Mouse (Mus musculus): ENCODE results near the gene Traf7. TPM values are rescaled to one million over a fixed set of nuclear protein-coding genes. Genes with fewer than 3 reads are reported as not detected.
A peak's percentile ranks its signal among the peaks of the same experiment; 100 is the strongest.

Gene Traf7
- polyA plus RNA-seq, 1 experiment from 2014 or later, result 59.4 TPM

- no peak for DNase-seq (ENCODE audit: low spot score)
- Histone ChIP-seq H3K9ac (ENCODE audit: low read depth, low read length) (peak overlapping the region; percentile 20; the same call in 1 of the 2 replicates), H3K27me3 (ENCODE audit: insufficient read depth, low read length) (no peaks in the 10 kb centered on the region), H3K9me3 (replicated peaks; ENCODE audit: low read length) (no peaks in the 10 kb centered on the region), H3K4me2 (ENCODE audit: low read length) (no peak overlapping the region), H3K4me3 (replicated peaks; ENCODE audit: low read depth, low read length) (no peak overlapping the region), H3K27ac (no peak overlapping the region), H3K36me3 (ENCODE audit: insufficient read depth, low read length) (no peaks in the 10 kb centered on the region; the same call in 1 of the 2 replicates), H3K4me1 (replicated peaks; ENCODE audit: insufficient read depth, low read length) (peaks cover 21% of the 10 kb centered on the region)
- no peak for ATAC-seq (replicated peaks; ENCODE audit: low FRiP score, low read depth)
- 69% methylated on average over 3 of the region's 3 CpGs for WGBS
- TF ChIP-seq CTCF (IDR thresholded peaks at IDR 0.05; ENCODE audit: low read depth), result no peak
Observed at GRCm38 (mm10) chr17:24531064-24531463, 3.3 kb upstream of the Traf7 start.

- peak; percentile 55 for TF ChIP-seq CTCF (IDR thresholded peaks at IDR 0.05; ENCODE audit: low read depth)
- no peak for DNase-seq (ENCODE audit: low spot score)
- Histone ChIP-seq H3K27me3 (ENCODE audit: insufficient read depth, low read length) (no peaks in the 10 kb centered on the region), H3K36me3 (ENCODE audit: insufficient read depth, low read length) (no peaks in the 10 kb centered on the region; the same call in 1 of the 2 replicates), H3K4me2 (ENCODE audit: low read length) (peak overlapping the region; percentile 72), H3K4me3 (replicated peaks; ENCODE audit: low read depth, low read length) (no peak overlapping the region), H3K9ac (ENCODE audit: low read depth, low read length) (0 out of 2 replicates have a peak overlapping the region, but pooled peaks have one; percentile 72), H3K27ac (no peak overlapping the region), H3K4me1 (replicated peaks; ENCODE audit: insufficient read depth, low read length) (peaks cover 21% of the 10 kb centered on the region), H3K9me3 (replicated peaks; ENCODE audit: low read length) (no peaks in the 10 kb centered on the region)
- ATAC-seq (replicated peaks; ENCODE audit: low FRiP score, low read depth), result no peak
- WGBS, result 35% methylated on average over 8 of the region's 8 CpGs
Observed at GRCm38 (mm10) chr17:24530361-24531050, 2.8 kb upstream of the Traf7 start.

- Histone ChIP-seq H3K36me3 (ENCODE audit: insufficient read depth, low read length) (no peaks in the 10 kb centered on the region; the same call in 1 of the 2 replicates), H3K4me3 (replicated peaks; ENCODE audit: low read depth, low read length) (0 out of 2 replicates have a peak overlapping the region, but pooled peaks have one; percentile 7), H3K27me3 (ENCODE audit: insufficient read depth, low read length) (no peaks in the 10 kb centered on the region), H3K4me1 (replicated peaks; ENCODE audit: insufficient read depth, low read length) (peaks cover 21% of the 10 kb centered on the region), H3K9ac (ENCODE audit: low read depth, low read length) (peak overlapping the region; percentile 72), H3K9me3 (replicated peaks; ENCODE audit: low read length) (no peaks in the 10 kb centered on the region), H3K27ac (no peak overlapping the region), H3K4me2 (ENCODE audit: low read length) (peak overlapping the region; percentile 72)
- no peak for DNase-seq (ENCODE audit: low spot score)
- no peak for ATAC-seq (replicated peaks; ENCODE audit: low FRiP score, low read depth)
- 27% methylated on average over 5 of the region's 5 CpGs for WGBS
- no peak for TF ChIP-seq CTCF (IDR thresholded peaks at IDR 0.05; ENCODE audit: low read depth)
Observed at GRCm38 (mm10) chr17:24529883-24530282, 2.1 kb upstream of the Traf7 start.

GRCm38 (mm10) chr17:24529007-24529451 is 1.3 kb upstream of the Traf7 start:
- Histone ChIP-seq H3K9me3 (replicated peaks; ENCODE audit: low read length) (no peaks in the 10 kb centered on the region), H3K4me3 (replicated peaks; ENCODE audit: low read depth, low read length) (peak overlapping the region; percentile 73), H3K4me2 (ENCODE audit: low read length) (peak overlapping the region; percentile 72), H3K9ac (ENCODE audit: low read depth, low read length) (peak overlapping the region; percentile 72), H3K27me3 (ENCODE audit: insufficient read depth, low read length) (no peaks in the 10 kb centered on the region), H3K27ac (peak overlapping the region; percentile 75; the same call in 1 of the 2 replicates), H3K4me1 (replicated peaks; ENCODE audit: insufficient read depth, low read length) (peaks cover 21% of the 10 kb centered on the region), H3K36me3 (ENCODE audit: insufficient read depth, low read length) (no peaks in the 10 kb centered on the region; the same call in 1 of the 2 replicates)
- ATAC-seq (replicated peaks; ENCODE audit: low FRiP score, low read depth), result no peak
- under 1% methylated on average over 4 of the region's 4 CpGs for WGBS
- peak; percentile 77 for DNase-seq (ENCODE audit: low spot score)
- peak; percentile 87 for TF ChIP-seq CTCF (IDR thresholded peaks at IDR 0.05; ENCODE audit: low read depth)

DNA sequence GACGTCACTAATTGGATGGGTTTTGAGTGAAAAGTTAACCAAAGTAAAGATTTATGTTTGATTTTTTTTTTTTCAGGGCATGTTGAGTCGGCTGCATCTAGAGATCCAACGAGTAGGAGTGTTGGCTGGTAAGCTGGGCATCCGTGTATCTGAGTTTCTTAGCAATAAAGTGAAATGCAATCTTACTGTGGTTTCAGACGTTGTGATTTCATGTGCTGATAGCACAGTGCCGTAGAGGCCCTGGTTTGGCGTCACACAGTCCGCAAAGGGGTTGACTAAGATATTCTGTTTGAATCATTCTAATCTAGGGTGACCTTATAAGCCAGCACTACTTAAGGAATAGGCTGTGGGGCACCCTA is 801 bp upstream of the Traf7 start:
- ATAC-seq (replicated peaks; ENCODE audit: low FRiP score, low read depth), result no peak
- 0% methylated on average over 8 of the region's 8 CpGs for WGBS
- Histone ChIP-seq H3K4me2 (ENCODE audit: low read length) (peak overlapping the region; percentile 72), H3K27ac (peak overlapping the region; percentile 75), H3K27me3 (ENCODE audit: insufficient read depth, low read length) (no peaks in the 10 kb centered on the region), H3K4me3 (replicated peaks; ENCODE audit: low read depth, low read length) (peak overlapping the region; percentile 73), H3K9ac (ENCODE audit: low read depth, low read length) (peak overlapping the region; percentile 72), H3K9me3 (replicated peaks; ENCODE audit: low read length) (no peaks in the 10 kb centered on the region), H3K36me3 (ENCODE audit: insufficient read depth, low read length) (no peaks in the 10 kb centered on the region; the same call in 1 of the 2 replicates), H3K4me1 (replicated peaks; ENCODE audit: insufficient read depth, low read length) (peaks cover 21% of the 10 kb centered on the region)
- no peak for TF ChIP-seq CTCF (IDR thresholded peaks at IDR 0.05; ENCODE audit: low read depth)
- DNase-seq (ENCODE audit: low spot score), result no peak

DNA sequence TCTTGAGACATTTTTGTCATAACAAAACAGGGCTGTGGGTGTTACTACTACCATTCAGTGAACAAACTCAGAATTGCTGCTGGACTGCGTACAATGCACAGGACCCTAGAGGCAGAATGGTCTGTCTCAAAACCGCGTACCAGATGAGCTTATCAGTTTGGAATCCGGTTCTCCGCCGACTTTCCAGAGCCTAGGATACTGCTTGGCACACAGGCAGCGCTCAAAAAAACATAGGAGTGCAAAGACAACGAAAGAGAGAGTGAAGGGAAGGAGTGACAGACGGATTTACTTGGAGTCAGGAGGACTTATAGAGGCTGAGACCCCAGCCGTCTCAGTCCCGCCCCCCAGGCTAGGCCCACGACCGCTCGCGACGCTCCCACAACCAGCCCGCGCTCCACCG is 423 bp downstream of the Traf7 start:
- Histone ChIP-seq H3K9me3 (replicated peaks; ENCODE audit: low read length) (no peaks in the 10 kb centered on the region), H3K27me3 (ENCODE audit: insufficient read depth, low read length) (no peaks in the 10 kb centered on the region), H3K9ac (ENCODE audit: low read depth, low read length) (peak overlapping the region; percentile 78), H3K4me1 (replicated peaks; ENCODE audit: insufficient read depth, low read length) (peaks cover 15% of the 10 kb centered on the region), H3K4me2 (ENCODE audit: low read length) (peak overlapping the region; percentile 65), H3K36me3 (ENCODE audit: insufficient read depth, low read length) (peaks cover 4% of the 10 kb centered on the region; the same call in 1 of the 2 replicates), H3K4me3 (replicated peaks; ENCODE audit: low read depth, low read length) (peak overlapping the region; percentile 73), H3K27ac (peak overlapping the region; percentile 67; the same call in 1 of the 2 replicates)
- under 1% methylated on average over 19 of the region's 19 CpGs for WGBS
- ATAC-seq (replicated peaks; ENCODE audit: low FRiP score, low read depth) (peak; percentile 8; the same call in 1 of the 2 replicates), DNase-seq (ENCODE audit: low spot score) (peak; percentile 65)
- no peak for TF ChIP-seq CTCF (IDR thresholded peaks at IDR 0.05; ENCODE audit: low read depth)

Measured in kidney, postnatal 0 days (tissue).